Mouse (Mus musculus) lung, embryonic 14.5 days (tissue): ENCODE measurements around the gene Cbr1. TPM values are rescaled to one million over a fixed set of nuclear protein-coding genes. Genes with fewer than 3 reads are reported as not detected.
A peak's percentile ranks its signal among the peaks of the same experiment; 100 is the strongest.

ENCODE experiments used
- ATAC-seq: fragments of 200-750 bp; cut with Nextera tagmentation; 2 replicates; pipeline ENCODE4 v1.8.0; 2017; ENCODE audit warnings: mild to moderate bottlenecking, moderate TSS enrichment, moderate library complexity; ENCODE audit not compliant: insufficient read depth
- DNase-seq: peaks from one replicate; pipeline ENCODE4 v3.0.0-alpha.2; 2015
- H3K27ac ChIP-seq: fragments of 300-500 bp; sonication (generic); 2 replicates; pipeline ENCODE4 v1.5.1; 2014; ENCODE audit warnings: low read depth, mild to moderate bottlenecking, moderate library complexity
- H3K27me3 ChIP-seq: fragments of 300-500 bp; sonication (generic); 2 replicates; pipeline ENCODE4 v1.6.1; 2014; ENCODE audit warnings: low read length, control low read depth; ENCODE audit not compliant: insufficient read depth
- H3K36me3 ChIP-seq: fragments of 300-500 bp; sonication (generic); 2 replicates; pipeline ENCODE4 v1.6.1; 2014; ENCODE audit warnings: control low read depth; ENCODE audit not compliant: insufficient read depth
- H3K4me1 ChIP-seq: fragments of 300-500 bp; sonication (generic); 2 replicates; pipeline ENCODE4 v1.6.1; 2014; ENCODE audit warnings: antibody characterized with exemption, control low read depth; ENCODE audit not compliant: insufficient read depth
- H3K4me2 ChIP-seq: fragments of 300-500 bp; sonication (generic); 2 replicates; pipeline ENCODE4 v1.6.1; 2014; ENCODE audit warnings: mild to moderate bottlenecking
- H3K4me3 ChIP-seq: fragments of 300-500 bp; sonication (generic); 2 replicates; pipeline ENCODE4 v1.5.1; 2014; ENCODE audit warnings: low read depth, low read length
- H3K9ac ChIP-seq: fragments of 300-500 bp; sonication (generic); 2 replicates; pipeline ENCODE4 v1.6.1; 2014
- H3K9me3 ChIP-seq: fragments of 300-500 bp; sonication (generic); 2 replicates; pipeline ENCODE4 v1.6.1; 2016; ENCODE audit warnings: low read depth, low read length, control low read depth
- CTCF ChIP-seq: IDR thresholded peaks from 2 replicates; pipeline ENCODE4 v1.5.1; 2016; ENCODE audit warnings: antibody characterized with exemption, low read depth
- WGBS: fragments of 180-500 bp; shearing (Covaris S2); extraction: QIAGEN DNeasy Blood & Tissue Kit; methylation state at CpG from one replicate; pipeline ENCODE4 v1.1.7; 2014; 5-methylcytosine and 5-hydroxymethylcytosine counted together
- polyA plus RNA-seq: library from polyadenylated mRNA; unstranded; fragments of >200 nt; fragmentation: Nextera tagmentation; extraction: Ambion mirVana; gene quantifications from 2 replicates; pipeline ENCODE4 v1.2.1, GENCODE M21; 2014

Cbr1 gene
- polyA plus RNA-seq, 1 experiment from 2014 or later: 94.3 TPM

GRCm38 (mm10) chr16:93576412-93577082, 29.1 kb upstream of the Cbr1 start:
- ATAC-seq: no peak; the same call in 1 of the 2 replicates
- Histone ChIP-seq H3K36me3 (no peaks in the 10 kb centered on the region), H3K27me3 (no peaks in the 10 kb centered on the region), H3K4me3 (no peak overlapping the region), H3K4me2 (peak overlapping the region; percentile 37; the same call in 1 of the 2 replicates), H3K9me3 (no peaks in the 10 kb centered on the region), H3K4me1 (0 out of 2 replicates have a peak, but pooled peaks cover 11% of the 10 kb centered on the region), H3K9ac (no peak overlapping the region), H3K27ac (no peak overlapping the region)
- peak; percentile 96 for DNase-seq
- WGBS: 20% methylated on average over 14 of the region's 14 CpGs
- TF ChIP-seq CTCF: peak; percentile 98

GRCm38 (mm10) chr16:93578346-93579005, 27.2 kb upstream of the Cbr1 start:
- H3K4me1 ChIP-seq: 0 out of 2 replicates have a peak, but pooled peaks cover 11% of the 10 kb centered on the region
- ATAC-seq (no peak), DNase-seq (no peak)
- no peak for TF ChIP-seq CTCF
- H3K4me3 ChIP-seq: no peak overlapping the region
- no peaks in the 10 kb centered on the region for H3K9me3 ChIP-seq
- no peak overlapping the region for H3K27ac ChIP-seq
- no peak overlapping the region for H3K4me2 ChIP-seq
- H3K27me3 ChIP-seq: no peaks in the 10 kb centered on the region
- no peaks in the 10 kb centered on the region for H3K36me3 ChIP-seq
- no peak overlapping the region for H3K9ac ChIP-seq
- WGBS: 85% methylated on average over 8 of the region's 8 CpGs

DNA sequence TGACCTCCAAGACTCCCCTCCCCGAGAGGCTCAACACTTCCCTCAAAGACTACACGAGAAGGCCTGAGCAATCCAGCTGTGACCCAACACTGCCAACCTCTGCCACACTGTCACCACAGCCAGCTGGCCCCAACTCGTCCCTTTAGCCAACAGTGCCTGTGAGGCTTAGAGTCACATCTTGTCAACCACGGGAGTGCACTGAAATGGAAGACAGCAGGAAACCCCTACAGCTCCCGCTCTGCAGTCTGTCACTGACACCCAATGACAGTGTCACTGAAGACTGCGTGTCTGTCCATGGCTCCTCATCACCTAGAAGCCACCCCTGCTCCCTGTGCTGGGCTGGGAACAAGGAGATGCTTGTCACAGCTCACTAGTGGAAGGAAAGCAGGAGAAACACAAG, 24.5 kb upstream of the Cbr1 start:
- peaks cover 18% of the 10 kb centered on the region for H3K36me3 ChIP-seq
- ATAC-seq (peak; percentile 98), DNase-seq (peak; percentile 93)
- H3K9me3 ChIP-seq: no peaks in the 10 kb centered on the region
- no peak overlapping the region for H3K4me3 ChIP-seq
- no peak overlapping the region for H3K9ac ChIP-seq
- TF ChIP-seq CTCF: no peak
- H3K27ac ChIP-seq: peak overlapping the region; percentile 76
- 23% methylated on average over 6 of the region's 6 CpGs for WGBS
- H3K4me2 ChIP-seq: no peak overlapping the region
- 0 out of 2 replicates have a peak, but pooled peaks cover 3% of the 10 kb centered on the region for H3K4me1 ChIP-seq
- H3K27me3 ChIP-seq: no peaks in the 10 kb centered on the region

- WGBS: 84% methylated on average over 24 of the region's 24 CpGs
- no peak overlapping the region for H3K9ac ChIP-seq
- DNase-seq (peak; percentile 33), ATAC-seq (no peak)
- H3K27ac ChIP-seq: no peak overlapping the region
- no peaks in the 10 kb centered on the region for H3K27me3 ChIP-seq
- H3K36me3 ChIP-seq: peaks cover 28% of the 10 kb centered on the region
- H3K9me3 ChIP-seq: no peaks in the 10 kb centered on the region
- no peak for TF ChIP-seq CTCF
- H3K4me1 ChIP-seq: no peaks in the 10 kb centered on the region
- no peak overlapping the region for H3K4me2 ChIP-seq
- H3K4me3 ChIP-seq: no peak overlapping the region
Observed at GRCm38 (mm10) chr16:93584976-93585702, 20.5 kb upstream of the Cbr1 start.

- Histone ChIP-seq H3K4me1 (no peaks in the 10 kb centered on the region), H3K9ac (no peak overlapping the region), H3K4me3 (no peak overlapping the region), H3K36me3 (peaks cover 34% of the 10 kb centered on the region), H3K27me3 (no peaks in the 10 kb centered on the region), H3K4me2 (no peak overlapping the region), H3K27ac (no peak overlapping the region), H3K9me3 (no peaks in the 10 kb centered on the region)
- no peak for TF ChIP-seq CTCF
- ATAC-seq (no peak), DNase-seq (no peak)
- 87% methylated on average over 9 of the region's 9 CpGs for WGBS
Observed at GRCm38 (mm10) chr16:93585703-93586205, 19.9 kb upstream of the Cbr1 start.

GRCm38 (mm10) chr16:93586382-93586781, 19.3 kb upstream of the Cbr1 start:
- no peaks in the 10 kb centered on the region for H3K27me3 ChIP-seq
- TF ChIP-seq CTCF: no peak
- H3K9ac ChIP-seq: no peak overlapping the region
- no peaks in the 10 kb centered on the region for H3K4me1 ChIP-seq
- peaks cover 40% of the 10 kb centered on the region for H3K36me3 ChIP-seq
- H3K4me3 ChIP-seq: no peak overlapping the region
- DNase-seq: no peak
- no peak overlapping the region for H3K4me2 ChIP-seq
- no peak for ATAC-seq
- 66% methylated on average over 8 of the region's 8 CpGs for WGBS
- H3K9me3 ChIP-seq: no peaks in the 10 kb centered on the region
- no peak overlapping the region for H3K27ac ChIP-seq

DNA sequence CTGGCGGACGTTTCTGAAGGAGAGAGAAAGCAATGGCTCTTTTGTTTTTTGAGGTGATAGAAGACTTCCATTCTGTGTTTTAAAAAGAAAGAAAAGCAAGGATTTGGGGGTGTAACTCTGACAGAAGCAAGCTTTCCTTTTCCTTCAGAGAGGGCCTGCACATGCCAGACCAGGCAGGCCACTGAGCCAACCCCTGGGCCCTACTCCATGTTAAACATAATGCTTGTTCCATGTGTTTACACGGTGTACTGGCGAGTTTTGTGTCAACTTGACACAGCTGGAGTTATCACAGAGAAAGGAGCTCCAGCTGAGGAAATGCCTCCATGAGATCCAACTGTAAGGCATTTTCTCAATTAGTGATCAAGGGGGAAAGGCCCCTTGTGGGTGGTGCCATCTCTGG, 17.4 kb upstream of the Cbr1 start:
- Histone ChIP-seq H3K4me2 (no peak overlapping the region), H3K36me3 (peaks cover 43% of the 10 kb centered on the region)

More for the DNA sequence above, 17.4 kb upstream of the Cbr1 start:
- Histone ChIP-seq H3K4me1 (no peaks in the 10 kb centered on the region), H3K27me3 (no peaks in the 10 kb centered on the region), H3K27ac (no peak overlapping the region), H3K9me3 (no peaks in the 10 kb centered on the region), H3K9ac (no peak overlapping the region), H3K4me3 (no peak overlapping the region)
- ATAC-seq: no peak
- WGBS: 50% methylated on average over 4 of the region's 4 CpGs
- TF ChIP-seq CTCF: no peak
- DNase-seq: no peak
